Mouse (Mus musculus) hindbrain, embryonic 10.5 days (tissue): ENCODE measurements around the gene 9230104L09Rik. TPM values are rescaled to one million over a fixed set of nuclear protein-coding genes. Genes with fewer than 3 reads are reported as not detected.

Experiments
- DNase-seq: peaks from one replicate; pipeline ENCODE4 v3.0.0-alpha.2; 2017; ENCODE audit warnings: low spot score
- H3K27ac ChIP-seq: fragments of 300-500 bp; sonication (generic); 2 replicates; pipeline ENCODE4 v1.5.1; 2016; ENCODE audit warnings: mild to moderate bottlenecking, moderate library complexity
- H3K27me3 ChIP-seq: fragments of 300-500 bp; sonication (generic); 2 replicates; pipeline ENCODE4 v1.6.1; 2016; ENCODE audit warnings: mild to moderate bottlenecking; ENCODE audit not compliant: poor library complexity, insufficient read depth, severe bottlenecking
- H3K36me3 ChIP-seq: fragments of 300-500 bp; sonication (generic); 2 replicates; pipeline ENCODE4 v1.6.1; 2016; ENCODE audit warnings: mild to moderate bottlenecking, moderate library complexity
- H3K4me1 ChIP-seq: fragments of 300-500 bp; sonication (generic); replicated peaks from 2 replicates; pipeline ENCODE4 v1.6.1; 2016; ENCODE audit warnings: mild to moderate bottlenecking
- H3K4me3 ChIP-seq: fragments of 300-500 bp; sonication (generic); 2 replicates; pipeline ENCODE4 v1.5.1; 2016; ENCODE audit warnings: mild to moderate bottlenecking, moderate library complexity
- H3K9me3 ChIP-seq: fragments of 300-500 bp; sonication (generic); 2 replicates; pipeline ENCODE4 v1.6.1; 2016; ENCODE audit warnings: mild to moderate bottlenecking, moderate library complexity
- WGBS: fragments of 180-500 bp; shearing (Covaris S2); methylation state at CpG from one replicate; pipeline ENCODE4 v1.1.7; 2016; 5-methylcytosine and 5-hydroxymethylcytosine counted together
- polyA plus RNA-seq: library from polyadenylated mRNA; unstranded; fragments of >200 nt; fragmentation: Nextera tagmentation; extraction: Ambion mirVana; gene quantifications from 2 replicates; pipeline ENCODE4 v1.2.1, GENCODE M21; 2016

9230104L09Rik gene
- polyA plus RNA-seq, 1 experiment from 2014 or later = not detected

DNA sequence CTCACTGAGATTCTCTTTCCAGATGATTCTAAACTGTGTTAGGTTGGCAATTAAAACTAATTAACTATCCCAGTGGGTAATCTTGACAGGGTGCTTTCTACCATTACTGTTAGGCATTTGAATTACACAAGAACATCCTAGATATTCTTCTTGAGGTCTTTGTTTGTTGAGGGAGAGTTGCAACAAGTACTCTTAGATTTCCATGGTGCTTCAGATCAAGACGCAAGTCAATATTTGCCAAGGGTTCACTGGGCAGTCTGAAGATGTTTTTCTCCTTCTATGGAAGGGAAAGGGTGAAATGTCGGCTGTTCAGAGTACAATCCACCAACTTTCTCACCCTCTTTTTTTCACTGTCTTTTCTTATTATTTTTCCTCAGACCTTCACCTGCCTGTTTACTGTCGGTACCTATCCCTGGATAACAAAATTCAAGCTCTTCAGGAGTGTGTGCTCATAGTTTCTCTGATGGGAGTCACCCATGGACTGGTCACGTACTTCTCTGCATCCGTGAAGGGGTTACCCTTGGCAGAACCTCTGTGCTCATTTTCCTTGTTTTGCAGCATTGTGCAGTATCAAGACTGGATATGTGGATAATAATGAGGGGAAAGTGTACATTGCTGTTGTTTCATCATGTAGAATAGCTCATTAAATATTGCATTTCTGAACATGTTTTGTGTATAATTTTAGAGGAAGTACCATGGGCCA lies 26.6 kb downstream of the 9230104L09Rik start:
- no peak overlapping the region for H3K4me3 ChIP-seq
- no peak for DNase-seq
- H3K9me3 ChIP-seq = no peaks in the 10 kb centered on the region
- 83% methylated on average over 5 of the region's 5 CpGs for WGBS
- H3K4me1 ChIP-seq = no peaks in the 10 kb centered on the region
- H3K36me3 ChIP-seq = no peaks in the 10 kb centered on the region
- H3K27me3 ChIP-seq = no peaks in the 10 kb centered on the region
- H3K27ac ChIP-seq = no peak overlapping the region

DNA sequence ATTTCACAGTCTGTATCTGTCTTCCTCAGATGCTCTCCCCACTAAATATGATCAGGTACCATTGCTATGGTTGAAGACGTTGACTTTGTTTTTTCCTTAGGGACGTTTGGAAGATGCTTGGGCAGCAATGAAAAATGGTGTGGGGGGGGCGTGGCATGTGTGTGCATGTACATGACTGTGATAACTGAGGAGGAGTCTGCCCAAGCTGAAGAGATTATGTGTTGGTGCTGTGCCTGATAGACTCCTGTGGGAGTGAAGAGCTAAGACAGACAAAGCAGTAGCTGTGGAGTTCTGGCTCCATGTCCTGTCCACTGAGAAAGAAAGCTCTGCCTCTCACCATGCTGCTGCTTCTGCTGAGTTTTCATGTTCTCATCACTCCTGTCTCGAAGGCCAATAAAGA lies 29.9 kb downstream of the 9230104L09Rik start, which contains the start of gene Cst9:
Gene Cst9 (plus strand): TSS at position 236 of the 400 bp plus-strand sequence.
- Histone ChIP-seq H3K9me3 (no peaks in the 10 kb centered on the region), H3K27ac (no peak within 1 kb of the TSS), H3K27me3 (no peaks in the 10 kb centered on the region), H3K4me1 (no peaks in the 10 kb centered on the region), H3K4me3 (no peak within 1 kb of the TSS), H3K36me3 (no peaks in the 10 kb centered on the region)
- 79% methylated on average over 4 of the region's 4 CpGs for WGBS
- DNase-seq = no peak

DNA sequence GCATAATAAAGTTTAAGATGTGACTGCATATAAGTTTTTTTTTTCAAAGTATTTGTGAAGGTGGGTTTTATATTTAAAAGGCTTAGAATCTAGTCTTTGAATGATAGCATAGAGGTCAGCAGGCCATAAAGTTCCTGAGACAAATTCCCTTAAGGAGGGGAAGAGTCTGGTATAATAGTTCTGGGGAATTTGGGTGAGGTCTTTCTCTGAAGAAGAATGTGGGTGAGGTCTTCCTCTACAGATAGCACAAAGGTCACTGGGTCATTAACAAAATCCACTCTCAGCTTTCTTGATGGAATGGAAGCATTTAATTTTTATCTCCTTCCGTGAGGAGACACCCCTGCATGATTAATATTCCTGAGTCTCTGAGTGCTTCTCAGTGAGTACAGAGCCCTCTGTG lies 38.9 kb downstream of the 9230104L09Rik start:
- no peak for DNase-seq
- Histone ChIP-seq H3K9me3 (no peaks in the 10 kb centered on the region), H3K36me3 (no peaks in the 10 kb centered on the region), H3K27me3 (no peaks in the 10 kb centered on the region), H3K27ac (no peak overlapping the region), H3K4me3 (no peak overlapping the region), H3K4me1 (no peaks in the 10 kb centered on the region)
- WGBS = 75% methylated on average over 1 of the region's 1 CpGs

DNA sequence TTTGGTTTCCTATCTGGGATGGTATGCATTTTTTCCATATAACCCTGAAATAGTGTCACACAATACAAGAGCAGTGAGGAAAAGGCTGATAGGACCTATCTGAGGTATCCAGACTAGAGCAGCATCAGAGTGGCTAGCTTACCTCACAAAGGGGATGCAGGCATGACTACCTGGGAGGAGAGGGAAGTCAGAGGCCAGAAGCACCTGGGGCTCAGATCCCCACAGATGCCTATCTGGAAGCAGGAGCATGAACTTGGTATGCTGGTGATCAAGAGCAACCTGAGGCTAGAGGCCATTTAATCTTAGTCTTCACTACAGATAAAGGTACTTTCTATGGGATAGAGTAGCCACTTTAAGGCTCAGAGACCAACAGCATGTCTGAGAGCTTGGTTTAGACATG lies 44.9 kb downstream of the 9230104L09Rik start, which contains the start of gene Cst13:
Gene Cst13 (plus strand): TSS at position 173 of the 400 bp plus-strand sequence.
- Histone ChIP-seq H3K9me3 (no peaks in the 10 kb centered on the region), H3K36me3 (no peaks in the 10 kb centered on the region), H3K27me3 (no peaks in the 10 kb centered on the region), H3K4me1 (no peaks in the 10 kb centered on the region), H3K27ac (no peak within 1 kb of the TSS), H3K4me3 (no peak within 1 kb of the TSS)
- no peak for DNase-seq

DNA sequence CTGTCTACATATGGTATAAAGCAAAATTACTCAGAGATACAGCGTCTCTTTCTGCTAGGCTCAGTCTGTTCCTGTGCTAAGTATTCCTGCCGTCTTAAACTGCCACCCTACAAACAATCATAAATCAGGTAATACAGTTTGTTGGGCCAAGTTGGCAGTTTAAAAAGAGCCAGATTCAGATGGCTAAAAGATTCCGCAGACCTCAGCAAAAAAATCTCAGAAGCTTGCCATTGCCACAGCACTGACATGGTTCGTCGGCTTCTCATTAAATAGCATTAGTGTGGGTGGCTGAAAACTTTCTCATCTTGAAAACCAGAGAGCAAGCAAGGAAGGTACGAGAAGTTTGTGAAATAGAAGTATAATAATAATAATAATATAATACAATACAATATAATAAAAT lies 58.1 kb downstream of the 9230104L09Rik start:
- Histone ChIP-seq H3K9me3 (no peaks in the 10 kb centered on the region), H3K27ac (no peak overlapping the region), H3K4me3 (no peak overlapping the region), H3K27me3 (no peaks in the 10 kb centered on the region), H3K36me3 (no peaks in the 10 kb centered on the region), H3K4me1 (no peaks in the 10 kb centered on the region)
- no peak for DNase-seq
- WGBS = 83% methylated on average over 6 of the region's 6 CpGs

DNA sequence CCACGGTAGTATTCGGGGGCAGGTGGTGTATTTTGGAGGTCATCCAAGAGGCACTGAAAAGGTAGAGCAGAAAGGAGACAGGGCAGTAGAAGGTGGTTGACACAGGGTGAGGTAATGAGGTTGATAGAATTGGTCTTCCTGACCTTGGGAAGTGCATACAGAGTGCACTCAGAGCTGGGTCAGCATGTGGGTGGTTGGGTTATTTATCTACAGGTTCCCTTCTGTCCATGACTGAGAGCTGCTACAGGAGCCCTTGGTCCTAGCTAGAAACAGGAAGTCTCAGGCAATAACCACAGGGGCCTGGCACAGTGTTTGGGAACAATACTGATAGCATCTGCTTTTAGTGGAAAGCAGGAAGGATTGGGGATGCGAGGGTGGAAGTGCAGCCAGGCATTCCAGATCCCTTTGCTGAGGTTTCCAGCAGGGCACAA lies 63.3 kb downstream of the 9230104L09Rik start:
- no peaks in the 10 kb centered on the region for H3K27me3 ChIP-seq
- no peaks in the 10 kb centered on the region for H3K36me3 ChIP-seq
- H3K9me3 ChIP-seq = no peaks in the 10 kb centered on the region
- WGBS = 82% methylated on average over 3 of the region's 3 CpGs
- H3K4me1 ChIP-seq = no peaks in the 10 kb centered on the region
- H3K27ac ChIP-seq = no peak overlapping the region
- no peak for DNase-seq
- H3K4me3 ChIP-seq = no peak overlapping the region

DNA sequence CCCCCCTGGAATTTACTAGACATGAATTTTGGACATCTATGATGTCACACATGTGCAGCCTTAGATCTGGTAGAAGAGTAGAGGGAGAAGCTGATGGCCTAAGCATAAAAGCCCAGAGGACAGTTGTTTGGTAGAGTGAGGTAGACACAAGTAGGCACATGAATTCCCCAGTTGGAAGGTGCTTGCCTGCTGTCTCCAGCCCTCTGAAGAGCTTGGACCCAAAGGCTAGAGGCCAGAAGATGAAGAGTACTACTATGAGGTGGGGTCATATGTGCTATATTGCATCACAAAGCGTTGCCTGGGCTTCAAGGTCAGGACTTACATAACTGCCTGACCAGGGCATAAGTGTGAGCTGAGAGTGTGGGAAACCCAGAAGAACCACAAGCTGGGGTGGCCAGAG lies 66.4 kb downstream of the 9230104L09Rik start, which contains the start of gene Cst8:
Gene Cst8 (plus strand): TSS at position 301 of the 400 bp plus-strand sequence.
- 87% methylated on average over 1 of the region's 1 CpGs for WGBS
- no peaks in the 10 kb centered on the region for H3K27me3 ChIP-seq
- no peak for DNase-seq
- H3K4me3 ChIP-seq = no peak within 1 kb of the TSS
- H3K9me3 ChIP-seq = no peaks in the 10 kb centered on the region
- no peaks in the 10 kb centered on the region for H3K36me3 ChIP-seq
- no peak within 1 kb of the TSS for H3K27ac ChIP-seq
- H3K4me1 ChIP-seq = no peaks in the 10 kb centered on the region

Other genes starting within 250 kb of the 9230104L09Rik start
- 120 and 141 TPM in 2 replicates for gene Nxt1, start 192.4 kb downstream of the 9230104L09Rik start, polyA plus RNA-seq
- 18.2 and 27.4 TPM in 2 replicates for gene Gzf1, start 184.0 kb downstream of the 9230104L09Rik start, polyA plus RNA-seq
- gene Napb, start 132.6 kb downstream of the 9230104L09Rik start, polyA plus RNA-seq = 9.1 and 14.1 TPM in 2 replicates
- gene Cstl1, start 114.7 kb downstream of the 9230104L09Rik start, polyA plus RNA-seq = not detected in 2 replicates
- not detected in 2 replicates for gene Cst11, start 93.5 kb downstream of the 9230104L09Rik start, polyA plus RNA-seq
- gene 8030411F24Rik, start 83.0 kb downstream of the 9230104L09Rik start, polyA plus RNA-seq = not detected in 2 replicates
- gene Cst12, start 75.7 kb downstream of the 9230104L09Rik start, polyA plus RNA-seq = not detected in 2 replicates
- not detected in 2 replicates for gene Cst8, start 66.3 kb downstream of the 9230104L09Rik start, polyA plus RNA-seq
- not detected in 2 replicates for gene Cst13, start 45.0 kb downstream of the 9230104L09Rik start, polyA plus RNA-seq
- not detected in 2 replicates for gene Cst9, start 29.9 kb downstream of the 9230104L09Rik start, polyA plus RNA-seq
- 308 and 381 TPM in 2 replicates for gene Cst3, start 10.7 kb upstream of the 9230104L09Rik start, polyA plus RNA-seq
- gene Gm1330, start 138.2 kb upstream of the 9230104L09Rik start, polyA plus RNA-seq = not detected in 2 replicates
- not detected in 2 replicates for gene Gm10750, start 152.2 kb upstream of the 9230104L09Rik start, polyA plus RNA-seq